Mouse (Mus musculus) heart, embryonic 15.5 days (tissue): Measurements from ENCODE around the gene Ophn1. TPM values are rescaled to one million over a fixed set of nuclear protein-coding genes. Genes with fewer than 3 reads are reported as not detected.

Experiments
- ATAC-seq: fragments of 200-750 bp; cut with Nextera tagmentation; replicated peaks from 2 replicates; pipeline ENCODE4 v1.8.0; 2017; ENCODE audit warnings: low read depth, moderate TSS enrichment; ENCODE audit not compliant: insufficient number of reproducible peaks, insufficient read depth, low FRiP score
- H3K27ac ChIP-seq: fragments of 300-500 bp; sonication (generic); 2 replicates; pipeline ENCODE4 v1.5.1; 2015; ENCODE audit warnings: mild to moderate bottlenecking, inconsistent platforms
- H3K27me3 ChIP-seq: fragments of 300-500 bp; sonication (generic); 2 replicates; pipeline ENCODE4 v1.6.1; 2015; ENCODE audit warnings: inconsistent platforms
- H3K36me3 ChIP-seq: fragments of 300-500 bp; sonication (generic); 2 replicates; pipeline ENCODE4 v1.6.1; 2015; ENCODE audit warnings: mild to moderate bottlenecking, inconsistent platforms
- H3K4me1 ChIP-seq: fragments of 300-500 bp; sonication (generic); replicated peaks from 2 replicates; pipeline ENCODE4 v1.6.1; 2015; ENCODE audit warnings: inconsistent platforms
- H3K4me2 ChIP-seq: fragments of 300-500 bp; sonication (generic); 2 replicates; pipeline ENCODE4 v1.6.1; 2015; ENCODE audit warnings: inconsistent platforms, mild to moderate bottlenecking, moderate library complexity
- H3K4me3 ChIP-seq: fragments of 300-500 bp; sonication (generic); 2 replicates; pipeline ENCODE4 v1.5.1; 2015; ENCODE audit warnings: mild to moderate bottlenecking, inconsistent platforms
- H3K9ac ChIP-seq: fragments of 300-500 bp; sonication (generic); 2 replicates; pipeline ENCODE4 v1.6.1; 2015; ENCODE audit warnings: mild to moderate bottlenecking, inconsistent platforms
- H3K9me3 ChIP-seq: fragments of 300-500 bp; sonication (generic); replicated peaks from 2 replicates; pipeline ENCODE4 v1.6.1; 2016; ENCODE audit warnings: inconsistent platforms
- WGBS: fragments of 180-500 bp; shearing (Covaris S2); methylation state at CpG from one replicate; pipeline ENCODE4 v1.1.7; 2015; ENCODE audit warnings: mixed read lengths; 5-methylcytosine and 5-hydroxymethylcytosine counted together
- polyA plus RNA-seq: library from polyadenylated mRNA; unstranded; fragments of >200 nt; fragmentation: Nextera tagmentation; extraction: Ambion mirVana; gene quantifications from 2 replicates; pipeline ENCODE4 v1.2.1, GENCODE M21; 2015

Gene Ophn1
- polyA plus RNA-seq, 1 experiment from 2014 or later: 9.1 TPM

GRCm38 (mm10) chrX:98880314-98880713 lies 10.5 kb downstream of the Ophn1 start:
- no peak for ATAC-seq
- Histone ChIP-seq H3K4me3 (no peak overlapping the region), H3K27me3 (no peaks in the 10 kb centered on the region), H3K36me3 (no peaks in the 10 kb centered on the region), H3K9me3 (no peaks in the 10 kb centered on the region), H3K9ac (no peak overlapping the region), H3K27ac (no peak overlapping the region), H3K4me1 (no peaks in the 10 kb centered on the region), H3K4me2 (no peak overlapping the region)
- 94% methylated on average over 6 of the region's 6 CpGs for WGBS

- H3K9me3 ChIP-seq: no peaks in the 10 kb centered on the region
- no peak for ATAC-seq
- no peak overlapping the region for H3K4me2 ChIP-seq
- no peak overlapping the region for H3K27ac ChIP-seq
- no peak overlapping the region for H3K4me3 ChIP-seq
- H3K9ac ChIP-seq: no peak overlapping the region
- no peaks in the 10 kb centered on the region for H3K27me3 ChIP-seq
- H3K36me3 ChIP-seq: no peaks in the 10 kb centered on the region
- no peaks in the 10 kb centered on the region for H3K4me1 ChIP-seq
- WGBS: 73% methylated on average over 6 of the region's 6 CpGs
Observed at GRCm38 (mm10) chrX:98875144-98875543, 15.7 kb downstream of the Ophn1 start.

GRCm38 (mm10) chrX:98874086-98874485 lies 16.7 kb downstream of the Ophn1 start:
- H3K9me3 ChIP-seq: no peaks in the 10 kb centered on the region
- WGBS: 80% methylated on average over 5 of the region's 5 CpGs
- H3K9ac ChIP-seq: no peak overlapping the region
- H3K4me2 ChIP-seq: no peak overlapping the region
- H3K27ac ChIP-seq: no peak overlapping the region
- ATAC-seq: no peak
- H3K27me3 ChIP-seq: no peaks in the 10 kb centered on the region
- no peaks in the 10 kb centered on the region for H3K36me3 ChIP-seq
- no peaks in the 10 kb centered on the region for H3K4me1 ChIP-seq
- no peak overlapping the region for H3K4me3 ChIP-seq

- 82% methylated on average over 1 of the region's 1 CpGs for WGBS
- H3K4me2 ChIP-seq: no peak overlapping the region
Observed at GRCm38 (mm10) chrX:98872064-98872463, 18.8 kb downstream of the Ophn1 start.

GRCm38 (mm10) chrX:98870541-98870940 lies 20.3 kb downstream of the Ophn1 start:
- Histone ChIP-seq H3K27me3 (no peaks in the 10 kb centered on the region), H3K4me2 (no peak overlapping the region), H3K4me3 (no peak overlapping the region), H3K36me3 (no peaks in the 10 kb centered on the region), H3K9me3 (no peaks in the 10 kb centered on the region), H3K4me1 (no peaks in the 10 kb centered on the region), H3K9ac (no peak overlapping the region), H3K27ac (no peak overlapping the region)
- no peak for ATAC-seq
- 62% methylated on average over 1 of the region's 1 CpGs for WGBS

More at GRCm38 (mm10) chrX:98872064-98872463, 18.8 kb downstream of the Ophn1 start:
- no peak overlapping the region for H3K27ac ChIP-seq
- H3K4me1 ChIP-seq: no peaks in the 10 kb centered on the region
- H3K9me3 ChIP-seq: no peaks in the 10 kb centered on the region
- H3K27me3 ChIP-seq: no peaks in the 10 kb centered on the region
- H3K36me3 ChIP-seq: no peaks in the 10 kb centered on the region
- H3K9ac ChIP-seq: no peak overlapping the region
- no peak overlapping the region for H3K4me3 ChIP-seq
- ATAC-seq: no peak

GRCm38 (mm10) chrX:98869735-98870134 lies 21.1 kb downstream of the Ophn1 start:
- no peak for ATAC-seq
- Histone ChIP-seq H3K9me3 (no peaks in the 10 kb centered on the region), H3K36me3 (no peaks in the 10 kb centered on the region), H3K4me3 (no peak overlapping the region), H3K4me1 (no peaks in the 10 kb centered on the region), H3K27ac (no peak overlapping the region), H3K4me2 (no peak overlapping the region), H3K27me3 (no peaks in the 10 kb centered on the region), H3K9ac (no peak overlapping the region)
- WGBS: 66% methylated on average over 2 of the region's 2 CpGs

- no peaks in the 10 kb centered on the region for H3K4me1 ChIP-seq
- no peaks in the 10 kb centered on the region for H3K36me3 ChIP-seq
- H3K27ac ChIP-seq: no peak overlapping the region
- no peaks in the 10 kb centered on the region for H3K9me3 ChIP-seq
- no peak overlapping the region for H3K4me2 ChIP-seq
- no peak for ATAC-seq
- 72% methylated on average over 5 of the region's 5 CpGs for WGBS
- no peak overlapping the region for H3K9ac ChIP-seq
- H3K4me3 ChIP-seq: no peak overlapping the region
- H3K27me3 ChIP-seq: no peaks in the 10 kb centered on the region
Observed at GRCm38 (mm10) chrX:98869165-98869564, 21.7 kb downstream of the Ophn1 start.

- H3K36me3 ChIP-seq: no peaks in the 10 kb centered on the region
- no peak for ATAC-seq
- 52% methylated on average over 5 of the region's 5 CpGs for WGBS
Observed at GRCm38 (mm10) chrX:98860167-98860566, 30.7 kb downstream of the Ophn1 start.

GRCm38 (mm10) chrX:98856046-98856445 lies 34.8 kb downstream of the Ophn1 start:
- H3K4me1 ChIP-seq: no peaks in the 10 kb centered on the region
- 69% methylated on average over 2 of the region's 2 CpGs for WGBS
- H3K27me3 ChIP-seq: no peaks in the 10 kb centered on the region
- no peak overlapping the region for H3K4me2 ChIP-seq
- ATAC-seq: no peak
- H3K27ac ChIP-seq: no peak overlapping the region
- H3K4me3 ChIP-seq: no peak overlapping the region
- no peaks in the 10 kb centered on the region for H3K9me3 ChIP-seq
- H3K36me3 ChIP-seq: no peaks in the 10 kb centered on the region
- no peak overlapping the region for H3K9ac ChIP-seq

More at GRCm38 (mm10) chrX:98860167-98860566, 30.7 kb downstream of the Ophn1 start:
- H3K27ac ChIP-seq: no peak overlapping the region
- no peak overlapping the region for H3K4me2 ChIP-seq
- H3K27me3 ChIP-seq: no peaks in the 10 kb centered on the region
- H3K9ac ChIP-seq: no peak overlapping the region
- no peaks in the 10 kb centered on the region for H3K4me1 ChIP-seq
- H3K4me3 ChIP-seq: no peak overlapping the region
- H3K9me3 ChIP-seq: no peaks in the 10 kb centered on the region

- H3K4me3 ChIP-seq: no peak overlapping the region
- ATAC-seq: no peak
- H3K9me3 ChIP-seq: no peaks in the 10 kb centered on the region
- H3K27me3 ChIP-seq: no peaks in the 10 kb centered on the region
- H3K4me2 ChIP-seq: no peak overlapping the region
- no peak overlapping the region for H3K9ac ChIP-seq
- no peak overlapping the region for H3K27ac ChIP-seq
- H3K4me1 ChIP-seq: no peaks in the 10 kb centered on the region
- WGBS: 80% methylated on average over 6 of the region's 6 CpGs
- no peaks in the 10 kb centered on the region for H3K36me3 ChIP-seq
Observed at GRCm38 (mm10) chrX:98850869-98851268, 40.0 kb downstream of the Ophn1 start.

GRCm38 (mm10) chrX:98841606-98842005 lies 49.2 kb downstream of the Ophn1 start:
- Histone ChIP-seq H3K36me3 (no peaks in the 10 kb centered on the region), H3K4me2 (no peak overlapping the region), H3K27me3 (no peaks in the 10 kb centered on the region), H3K27ac (no peak overlapping the region), H3K4me3 (no peak overlapping the region), H3K9me3 (no peaks in the 10 kb centered on the region), H3K9ac (no peak overlapping the region), H3K4me1 (no peaks in the 10 kb centered on the region)
- ATAC-seq: no peak
- 42% methylated on average over 2 of the region's 2 CpGs for WGBS

GRCm38 (mm10) chrX:98835989-98836388 lies 54.8 kb downstream of the Ophn1 start:
- Histone ChIP-seq H3K27me3 (no peaks in the 10 kb centered on the region), H3K4me1 (no peaks in the 10 kb centered on the region), H3K4me3 (no peak overlapping the region), H3K27ac (no peak overlapping the region), H3K9me3 (no peaks in the 10 kb centered on the region), H3K36me3 (no peaks in the 10 kb centered on the region), H3K9ac (no peak overlapping the region), H3K4me2 (no peak overlapping the region)
- ATAC-seq: no peak
- WGBS: 93% methylated on average over 1 of the region's 1 CpGs
